Mouse (Mus musculus) urinary bladder, postnatal 14 days (tissue): Measurements from ENCODE around the gene Jade1.

Experiments
- DNase-seq: peaks from one replicate; pipeline ENCODE4 v3.0.0; 2021; ENCODE audit warnings: low spot score

Gene Jade1

DNA sequence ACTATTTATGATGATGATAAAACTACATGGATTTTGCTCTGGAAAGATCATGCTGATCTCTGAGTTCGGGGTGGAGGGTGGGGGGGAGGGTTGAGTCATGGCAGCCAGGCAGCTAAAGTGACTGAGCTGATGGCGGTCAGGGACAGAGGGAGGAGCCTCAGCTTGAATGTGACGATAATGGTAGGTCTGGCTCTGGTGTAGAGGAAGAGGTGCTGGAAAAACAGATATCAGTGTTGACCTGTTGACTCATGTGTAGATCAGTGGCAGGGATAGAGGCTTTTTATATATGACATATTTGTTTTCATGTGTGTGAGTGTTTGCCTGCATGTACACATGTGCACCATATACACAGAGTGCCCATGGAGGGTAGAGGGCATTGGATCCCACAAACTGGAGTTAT lies 3.9 kb upstream of the Jade1 start:
- no peak for DNase-seq

DNA sequence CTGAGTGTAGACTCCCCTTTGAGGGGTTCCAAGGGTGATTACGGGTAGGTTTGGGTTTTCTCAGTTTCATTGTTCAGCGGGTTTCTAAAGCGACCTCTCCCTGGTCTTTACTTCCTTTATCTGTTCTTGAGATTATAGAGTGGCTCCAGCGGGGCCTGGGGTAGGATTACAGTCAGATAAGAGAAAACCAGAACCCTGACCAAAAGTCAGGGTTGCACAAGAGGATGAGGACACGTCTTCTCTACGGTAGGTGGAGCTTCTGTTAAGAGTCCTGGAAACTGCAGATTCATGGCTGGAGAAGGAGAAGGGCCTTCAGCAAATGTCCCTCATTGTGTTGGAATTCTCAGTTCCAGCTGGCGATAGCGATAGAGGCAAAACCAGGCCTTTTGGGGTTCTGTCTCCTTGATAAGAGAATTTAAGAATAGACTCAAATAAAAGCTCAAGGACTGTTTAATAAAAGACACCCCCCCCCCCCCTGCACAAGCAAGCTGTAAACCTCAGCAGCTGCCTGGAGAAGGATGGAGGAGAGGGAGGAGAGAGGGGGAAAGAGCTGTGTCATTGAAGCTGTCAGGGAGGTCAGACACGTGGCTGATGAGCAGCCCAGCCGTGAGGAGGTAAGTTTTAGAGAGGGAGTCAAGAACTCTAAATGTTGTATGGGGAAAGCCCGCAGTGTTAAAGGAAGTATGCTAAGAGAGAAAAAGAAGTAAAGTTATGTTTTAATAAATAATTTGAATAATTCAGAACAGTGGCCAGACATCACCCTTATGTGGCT lies 2.6 kb upstream of the Jade1 start:
- DNase-seq: no peak

DNA sequence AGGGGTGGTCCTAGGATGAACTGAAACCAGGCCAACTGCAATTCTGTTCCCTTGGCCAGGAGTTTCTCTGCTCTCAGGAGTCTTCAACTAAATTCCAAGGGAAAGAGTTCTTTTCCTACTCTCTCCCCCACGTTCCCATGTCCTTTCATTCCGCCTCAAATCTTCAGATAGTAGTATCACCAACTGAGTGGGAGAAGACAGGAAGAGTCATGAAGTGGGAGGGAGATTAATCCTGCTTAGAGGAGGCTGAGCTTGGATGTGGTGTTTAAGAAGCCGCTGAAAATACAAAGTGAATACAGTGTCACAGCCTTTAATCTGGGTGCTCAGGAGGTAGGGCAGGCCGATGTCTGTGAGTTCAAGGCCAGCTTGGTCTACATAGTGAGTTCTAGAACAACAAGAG lies 1.9 kb upstream of the Jade1 start:
- DNase-seq: no peak

DNA sequence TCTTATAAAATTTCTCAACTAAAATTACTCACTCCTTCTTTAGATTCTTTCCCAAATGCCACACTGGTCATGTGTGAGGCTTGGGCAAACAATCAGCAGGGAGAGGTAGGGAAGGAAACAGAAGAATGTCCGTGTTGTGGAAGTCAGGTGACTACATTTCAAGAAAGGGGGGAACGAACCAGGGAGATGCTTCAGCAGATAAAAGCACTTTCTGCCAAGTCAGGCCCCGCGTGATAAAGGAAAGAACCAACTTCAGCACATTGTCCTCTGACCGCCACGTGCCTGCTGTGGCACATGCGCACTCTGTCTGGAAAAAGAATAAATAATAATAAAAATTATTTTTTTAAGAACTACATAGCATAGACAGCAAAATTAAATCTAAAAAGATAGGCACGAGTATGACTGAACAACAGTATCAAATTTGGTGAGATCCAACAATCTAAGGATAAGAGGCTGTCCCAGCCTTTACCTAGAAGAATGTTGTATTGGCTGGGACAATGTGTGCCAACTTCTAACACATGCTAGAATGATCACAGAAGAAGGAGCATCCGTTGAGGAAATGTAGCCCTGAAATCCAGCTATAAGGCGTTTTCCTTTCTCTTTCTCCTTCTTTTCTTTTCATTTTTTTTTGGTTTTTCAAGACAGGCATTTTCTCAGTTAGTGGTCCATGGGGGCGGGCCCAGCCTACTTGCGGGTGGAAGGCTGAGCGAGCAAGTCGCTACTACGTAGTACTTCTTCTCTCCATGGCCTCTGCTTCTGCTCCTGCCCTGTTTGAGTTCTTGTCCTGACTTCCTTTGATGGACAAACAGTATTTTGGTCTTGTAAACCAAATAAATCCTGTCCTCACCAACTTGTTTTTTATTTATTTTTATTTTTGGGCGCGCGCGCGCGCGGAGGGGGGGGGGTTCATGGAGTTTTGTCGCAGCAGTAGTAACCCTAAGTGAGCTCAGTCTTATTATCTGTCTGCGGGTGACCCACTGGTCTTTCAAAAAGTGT lies 753 bp upstream of the Jade1 start:
- DNase-seq: peak; percentile 36

DNA sequence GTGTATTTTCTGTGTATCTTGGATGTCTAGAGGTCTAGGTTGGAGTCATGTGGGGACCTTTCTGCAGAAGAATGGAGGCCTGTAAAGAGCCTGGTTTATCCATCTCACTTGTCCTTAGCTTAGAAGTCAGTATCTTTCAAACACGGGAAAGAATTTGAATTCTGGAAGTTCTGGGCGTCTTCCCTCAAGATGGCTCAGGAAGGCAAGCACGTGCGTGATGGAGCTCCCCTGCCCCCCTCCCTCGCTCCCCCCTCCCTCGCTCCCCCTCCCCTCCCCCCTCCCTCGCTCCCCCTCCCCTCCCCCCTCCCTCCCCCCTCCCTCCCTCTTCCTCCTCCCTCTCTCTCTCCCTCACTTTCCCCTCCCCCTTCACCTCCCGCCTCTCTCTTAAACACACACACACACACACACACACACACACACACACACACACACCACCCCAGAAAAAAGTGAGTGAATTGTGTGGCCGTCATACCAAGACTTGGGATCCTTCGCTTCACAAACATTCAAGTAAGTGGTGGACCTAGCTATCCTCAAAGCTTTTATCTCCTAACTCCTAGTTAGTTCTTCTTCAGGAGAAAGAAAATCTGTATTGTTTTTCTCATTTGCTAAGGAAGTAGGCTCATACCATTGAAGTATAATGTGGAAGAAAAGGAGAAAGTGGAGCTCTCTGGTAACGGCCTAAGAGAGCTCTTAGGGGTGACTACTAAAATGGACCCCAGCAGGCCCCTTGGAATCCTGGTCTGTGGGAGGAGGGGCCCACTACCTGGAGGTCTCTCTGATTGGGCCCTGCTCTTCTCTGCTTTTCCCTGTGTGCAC lies 1.1 kb downstream of the Jade1 start:
- DNase-seq: no peak

DNA sequence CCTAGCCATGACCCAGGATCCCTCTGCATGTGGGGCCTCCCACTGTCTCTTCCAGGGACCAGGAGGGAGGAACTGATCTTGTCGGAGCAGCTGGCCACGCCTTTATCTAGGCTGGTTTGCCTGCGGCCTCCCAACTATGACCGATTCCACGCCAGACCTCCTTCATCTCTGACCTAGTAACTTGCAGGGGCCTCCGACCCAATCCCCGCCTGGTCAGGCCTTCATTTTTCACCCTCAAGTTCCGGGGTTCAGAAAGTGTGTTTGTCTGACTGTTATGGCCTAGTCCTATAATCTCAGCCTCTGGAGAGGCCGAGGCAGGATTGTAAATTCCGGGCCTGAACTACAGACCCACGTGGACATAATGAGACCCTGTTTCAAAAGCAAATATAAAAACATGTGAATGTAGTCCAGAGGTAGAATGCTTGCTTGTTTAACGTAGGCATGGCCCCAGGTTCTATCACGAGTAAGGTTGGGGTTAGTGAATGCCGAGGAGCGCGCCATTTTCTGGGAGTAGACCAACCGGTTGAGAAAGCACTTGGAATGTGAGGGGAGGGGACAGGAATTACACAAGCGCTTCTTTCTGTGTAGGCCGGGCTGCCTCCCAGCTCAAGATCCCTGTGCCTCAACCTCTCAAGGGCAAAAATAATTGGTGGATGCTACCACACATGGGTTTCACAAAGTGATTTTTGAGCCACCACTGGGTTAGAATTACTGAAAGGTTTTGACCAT lies 1.9 kb downstream of the Jade1 start:
- DNase-seq: no peak

DNA sequence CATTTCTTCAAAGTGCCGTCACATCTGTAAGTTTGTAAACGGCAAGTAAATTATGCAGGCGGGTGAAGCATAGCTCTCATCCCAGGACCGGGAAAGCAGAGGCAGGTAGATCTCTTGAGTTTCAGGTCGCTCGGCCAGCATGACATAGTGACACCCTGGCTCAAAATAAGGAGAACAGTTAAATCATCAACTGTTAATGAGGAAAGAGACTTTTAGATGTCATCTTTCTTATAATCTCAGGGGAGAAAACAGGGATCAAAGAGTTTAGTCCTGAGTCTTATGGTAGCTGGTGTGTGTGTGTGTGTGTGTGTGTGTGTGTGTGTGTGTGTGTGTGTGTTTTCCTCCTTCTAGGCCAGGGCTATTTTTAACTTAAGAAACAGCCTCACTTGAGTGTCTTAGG lies 5.0 kb downstream of the Jade1 start:
- no peak for DNase-seq

DNA sequence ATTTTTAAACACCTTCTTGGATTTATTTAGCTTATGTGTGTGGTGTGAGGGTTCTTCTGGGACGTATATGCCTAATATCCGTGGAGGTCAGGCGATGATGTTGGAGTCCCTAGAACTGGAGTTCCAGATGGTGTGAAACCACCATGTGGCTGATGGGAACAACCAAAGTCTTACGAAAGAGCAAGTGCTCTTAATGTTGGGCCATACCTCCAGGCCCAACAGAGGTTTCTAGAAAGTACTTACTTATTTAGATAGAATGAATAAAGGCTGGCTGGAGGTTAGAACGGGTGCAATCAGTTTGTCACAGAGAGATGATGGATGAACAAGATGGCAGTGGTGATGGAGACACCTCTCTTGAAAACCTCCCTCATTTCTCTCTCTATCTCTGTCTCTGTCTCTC lies 6.3 kb downstream of the Jade1 start:
- no peak for DNase-seq

DNA sequence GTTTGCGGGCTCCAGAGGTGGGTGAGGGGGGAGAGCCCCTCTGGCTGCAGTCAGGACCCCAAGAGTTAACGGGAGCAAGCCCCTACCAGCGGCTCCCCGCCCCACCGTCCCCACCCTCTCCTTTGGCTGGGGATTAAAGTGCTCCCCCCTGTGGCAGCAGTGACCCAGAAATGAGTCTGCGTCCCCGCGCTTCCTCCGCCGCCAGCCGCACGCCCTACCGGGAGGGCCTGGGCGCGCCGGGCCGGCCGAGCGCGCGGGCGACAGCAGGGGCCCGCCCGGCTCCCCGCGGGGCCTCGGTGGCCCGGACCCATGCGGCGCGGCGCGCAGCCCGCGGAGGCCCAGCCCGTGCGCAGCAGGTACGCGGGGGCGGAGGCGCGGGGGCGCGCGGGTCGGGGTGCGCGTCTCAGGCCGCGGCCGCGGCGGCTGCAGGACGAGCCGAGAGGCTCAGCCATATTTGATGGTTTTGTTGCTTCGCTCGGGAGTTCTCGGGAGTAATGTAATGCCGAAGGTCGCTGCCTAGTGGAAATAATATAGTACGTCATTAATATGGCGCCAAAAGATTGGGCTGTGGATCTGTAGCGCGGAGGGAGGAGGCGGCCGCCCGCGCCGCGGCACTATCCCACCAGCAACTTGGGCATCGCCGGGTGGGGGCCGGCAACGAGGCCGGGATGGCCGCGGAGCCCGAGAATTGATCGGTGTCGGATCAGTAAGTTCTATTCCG lies 7.8 kb downstream of the Jade1 start:
- peak; percentile 85 for DNase-seq

DNA sequence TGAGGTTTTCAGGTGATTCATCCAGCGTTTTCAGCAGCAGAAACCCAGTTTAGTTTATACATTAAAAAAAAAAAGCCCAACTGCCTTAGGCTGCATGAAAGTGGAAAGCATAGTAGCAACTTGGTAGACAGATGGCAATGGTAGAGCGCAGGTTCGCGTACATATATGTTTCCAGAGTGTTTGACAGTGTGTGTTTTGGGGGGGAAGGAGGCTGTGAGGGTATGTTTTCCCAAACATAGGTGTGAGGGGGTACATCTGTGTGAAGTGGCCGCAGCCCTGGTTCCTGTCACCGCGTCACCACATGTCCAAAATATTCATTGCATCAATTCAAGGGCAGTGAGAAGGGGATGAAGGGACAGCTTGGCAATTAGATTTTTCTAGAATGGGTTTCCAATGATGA lies 8.5 kb downstream of the Jade1 start:
- DNase-seq: no peak

DNA sequence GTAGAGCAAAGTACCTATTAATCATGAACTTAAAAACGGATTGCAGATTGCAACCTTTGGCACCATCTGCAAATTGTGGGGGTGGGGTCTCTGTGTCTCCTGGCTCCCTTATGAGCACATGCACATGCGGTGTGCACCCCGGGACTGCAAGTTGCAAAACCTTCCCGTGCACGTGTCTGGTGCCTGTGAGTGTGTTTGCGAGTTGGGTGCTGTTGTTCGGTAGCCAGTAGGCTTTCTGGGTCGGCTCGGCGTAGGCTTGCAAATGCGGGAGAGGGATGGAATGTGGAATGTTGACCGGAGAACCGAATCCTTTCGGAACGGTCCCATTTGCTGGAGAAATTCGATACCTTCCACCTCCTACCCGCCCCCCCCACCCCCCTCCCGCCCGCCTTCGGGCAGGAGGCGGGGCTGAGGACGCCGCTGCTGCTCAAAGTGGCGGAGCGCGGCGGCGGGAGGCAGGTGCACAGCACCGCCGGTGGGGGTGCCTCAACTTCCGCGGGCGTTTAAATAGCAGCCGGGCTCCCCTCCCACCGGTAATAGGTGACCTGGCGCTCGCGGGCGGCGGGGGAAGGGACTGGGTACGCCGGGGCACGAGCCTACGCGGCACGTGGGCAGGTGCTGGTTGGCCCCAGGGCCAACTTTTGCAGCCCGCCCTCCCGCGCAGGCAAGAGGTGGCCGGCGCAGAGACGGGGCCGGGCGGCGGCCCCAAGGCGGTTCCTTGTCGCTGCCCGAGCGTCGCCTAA lies 9.1 kb downstream of the Jade1 start:
- DNase-seq: peak; percentile 83

DNA sequence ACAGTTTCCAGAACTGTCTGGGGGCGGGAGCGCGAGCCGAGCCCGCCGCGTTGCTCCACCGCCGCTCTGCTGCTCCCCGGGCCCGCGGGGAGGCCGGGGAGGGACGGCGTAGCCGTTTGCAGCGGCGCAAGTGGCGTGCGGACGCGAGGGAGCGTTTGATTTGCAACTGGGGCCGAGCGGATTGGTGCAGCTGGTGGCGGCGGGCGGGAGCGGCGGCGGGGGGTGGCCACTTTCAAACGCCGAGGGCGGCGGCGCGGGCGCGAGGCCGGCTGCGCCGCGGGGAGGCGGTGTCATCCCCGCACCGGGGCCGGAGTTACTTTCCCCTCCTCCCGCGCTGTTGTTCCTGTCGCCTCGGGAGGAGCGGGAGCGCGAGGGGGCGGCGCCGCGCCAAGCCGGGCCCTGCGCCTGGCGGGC lies 9.9 kb downstream of the Jade1 start:
- peak; percentile 86 for DNase-seq

DNA sequence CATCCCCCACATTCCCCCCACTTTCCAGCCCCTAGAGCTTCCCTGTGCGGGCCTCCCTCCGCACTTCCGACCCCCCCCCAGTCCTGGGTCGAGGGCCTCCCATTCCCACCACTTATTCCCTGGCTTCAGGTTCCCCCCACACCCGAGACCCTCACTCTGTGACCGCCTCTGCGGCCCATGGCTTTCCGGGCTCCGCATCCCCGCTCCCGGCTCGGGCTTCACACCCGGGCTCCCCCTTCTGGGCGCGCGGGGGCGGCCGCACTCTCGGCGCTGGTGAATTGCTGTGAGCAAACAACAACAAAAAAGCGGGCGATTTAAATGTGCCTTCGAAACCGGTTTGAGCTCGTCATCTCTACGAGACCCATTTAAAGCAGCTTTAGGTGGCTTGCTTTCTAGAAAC lies 10.4 kb downstream of the Jade1 start:
- peak; percentile 87 for DNase-seq

DNA sequence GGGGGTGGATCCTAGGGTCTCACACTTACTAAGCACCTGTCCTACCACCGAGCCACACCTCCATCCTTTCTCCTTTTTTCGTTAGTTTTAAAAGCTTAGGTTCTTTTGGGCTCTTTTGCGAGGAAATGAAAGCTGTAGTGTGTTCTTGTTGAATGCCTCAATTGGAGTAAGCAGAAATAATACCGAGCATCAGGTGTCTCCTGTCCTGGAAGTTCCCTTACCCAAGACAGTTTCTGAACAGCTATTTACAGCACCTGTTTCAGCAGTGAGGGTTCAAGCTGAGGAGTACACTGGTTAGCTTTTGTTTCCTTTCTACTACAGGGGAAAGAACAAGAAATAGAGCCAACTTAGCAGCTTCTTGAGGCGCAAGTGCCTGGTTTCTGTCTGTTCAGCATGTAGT lies 14.4 kb downstream of the Jade1 start:
- DNase-seq: no peak

DNA sequence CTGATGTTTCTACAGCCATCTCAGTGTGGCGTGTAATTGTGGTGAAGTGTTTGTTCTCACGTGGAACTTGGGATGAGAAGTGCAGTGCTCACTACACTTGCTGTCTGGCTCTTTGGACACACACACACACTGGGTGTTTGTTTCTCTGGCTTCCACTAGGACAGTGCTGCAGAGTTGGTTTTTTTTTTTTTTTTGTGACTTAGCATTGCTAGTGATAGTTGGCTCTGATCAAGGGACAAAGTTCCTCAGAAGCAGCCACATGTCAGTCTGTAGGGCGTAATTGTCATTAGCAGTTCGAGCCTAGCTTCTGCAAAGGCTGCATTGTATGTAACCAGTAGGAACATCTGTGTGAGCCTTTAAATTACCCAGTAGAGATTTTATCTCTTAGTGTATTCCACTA lies 16.6 kb downstream of the Jade1 start:
- DNase-seq: no peak

DNA sequence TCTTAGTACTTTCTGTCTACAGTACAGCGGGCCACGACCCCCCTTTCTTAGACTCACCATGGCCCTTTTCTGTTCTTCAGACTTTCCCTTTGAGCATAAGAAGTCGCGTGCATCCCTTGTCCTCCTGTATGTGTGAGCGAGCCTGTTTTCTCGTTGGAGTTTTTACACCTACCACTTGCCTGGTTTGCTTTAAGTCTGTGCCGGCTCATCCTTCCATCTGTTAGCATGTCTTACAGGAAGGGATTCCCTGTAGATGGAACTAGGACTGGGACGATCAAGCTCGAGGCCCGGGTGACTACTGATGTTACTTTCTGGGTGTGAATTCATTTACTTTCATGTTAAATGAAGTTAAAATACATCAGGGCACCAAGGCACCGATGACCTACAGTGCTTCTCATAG lies 17.4 kb downstream of the Jade1 start:
- DNase-seq: no peak

DNA sequence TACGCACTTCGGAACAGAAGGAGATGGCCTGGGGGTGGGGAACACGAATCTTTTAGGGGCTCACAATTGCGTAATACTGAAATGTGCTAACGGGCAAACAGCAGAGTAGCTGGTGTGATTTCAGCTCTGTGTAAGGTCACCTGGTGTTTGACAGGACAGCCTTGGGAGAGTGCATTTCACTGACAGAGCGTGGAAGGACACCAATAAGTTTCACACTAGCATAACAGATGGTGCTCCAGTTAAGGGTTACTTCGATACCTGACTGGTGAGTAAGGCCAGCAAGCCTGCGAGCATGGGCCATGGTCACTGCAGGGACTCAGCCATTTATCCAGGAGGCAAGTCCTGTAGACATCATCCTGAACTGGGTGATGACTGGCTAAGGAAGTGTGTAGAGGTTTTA lies 18.7 kb downstream of the Jade1 start:
- no peak for DNase-seq

DNA sequence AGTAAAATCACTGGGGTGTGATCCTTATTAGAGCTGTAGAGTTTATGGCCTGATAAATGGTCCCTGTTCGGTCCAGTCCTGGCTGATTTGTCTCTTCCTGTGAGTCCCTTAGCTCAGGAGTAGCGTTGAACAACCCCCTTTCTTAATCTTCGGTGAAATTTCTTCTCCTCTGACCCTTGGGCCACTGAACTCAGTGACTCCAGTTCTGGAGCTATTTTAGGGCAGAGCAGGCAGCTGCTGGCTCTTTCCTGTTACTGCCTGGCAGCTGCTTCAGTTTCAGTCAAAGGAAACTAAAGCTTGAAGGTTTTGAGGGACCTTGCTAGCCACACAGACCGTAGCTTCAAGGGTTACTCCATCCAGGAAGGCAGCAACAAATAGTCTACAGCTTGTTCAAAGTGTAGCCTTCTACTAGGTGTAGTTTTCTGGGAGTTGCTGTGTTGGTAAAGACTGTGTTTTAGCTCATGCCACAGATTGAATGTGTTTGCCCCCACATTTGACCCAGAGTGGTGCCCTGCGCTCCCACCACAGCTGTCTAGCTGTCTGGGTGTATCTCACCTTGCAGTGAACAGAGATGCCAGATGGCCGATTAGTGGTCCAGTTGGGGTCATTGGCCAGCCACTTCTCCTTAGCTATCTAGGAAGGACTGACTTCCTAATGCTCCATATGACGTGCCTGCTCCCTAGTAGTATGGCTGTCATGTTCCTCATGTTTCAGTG lies 19.3 kb downstream of the Jade1 start:
- DNase-seq: no peak

DNA sequence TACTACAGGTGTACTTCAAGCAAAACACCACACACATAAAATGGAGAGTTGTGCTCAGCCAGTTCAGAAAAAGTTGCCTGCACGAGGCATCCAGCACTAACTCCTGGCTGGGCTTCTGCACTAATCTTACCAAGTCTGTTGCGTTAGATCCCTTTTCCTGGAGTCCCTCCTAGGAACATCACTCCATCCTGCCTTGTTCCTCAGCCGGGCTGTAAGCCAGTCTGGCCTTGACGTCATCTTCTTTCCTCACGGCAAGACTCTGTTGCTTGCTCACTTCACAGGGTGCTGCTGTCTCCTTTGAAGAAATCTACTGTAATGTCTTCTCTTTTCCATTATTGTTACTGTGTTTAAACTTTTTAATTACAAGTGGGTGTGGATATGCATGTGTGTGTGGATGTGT lies 20.4 kb downstream of the Jade1 start:
- DNase-seq: no peak

DNA sequence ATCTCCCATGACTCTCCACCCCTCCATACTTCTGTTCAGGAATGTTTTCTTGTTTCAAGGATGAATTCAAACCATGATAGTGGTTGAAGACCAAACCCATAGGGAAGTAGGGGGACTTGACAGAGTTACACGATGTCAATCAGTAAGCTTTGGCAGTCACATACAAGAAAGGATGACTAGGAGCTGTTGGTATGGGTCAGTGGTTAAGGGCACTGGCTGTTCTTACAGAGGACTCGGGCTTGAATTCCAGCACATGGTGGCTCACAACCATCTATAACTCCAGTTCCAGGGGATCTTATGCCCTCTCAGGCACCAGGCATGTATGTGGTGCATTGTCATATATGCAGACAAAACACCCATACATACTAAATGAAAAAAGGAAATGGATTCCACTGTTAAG lies 21.7 kb downstream of the Jade1 start:
- DNase-seq: no peak
